Mouse (Mus musculus) erythroid progenitor cell, adult 5-6 weeks (primary cell): ENCODE results near the gene Cuta. TPM values are rescaled to one million over a fixed set of nuclear protein-coding genes. Genes with fewer than 3 reads are reported as not detected.

Experiments
- ATAC-seq: replicated peaks from 2 replicates; pipeline ENCODE4 v1.8.0; 2016; ENCODE audit warnings: moderate number of reproducible peaks, mild to moderate bottlenecking, moderate TSS enrichment, inconsistent platforms; ENCODE audit not compliant: poor library complexity, low FRiP score, severe bottlenecking
- total RNA-seq, 2 experiments: library from RNA; stranded (forward) in 1 of 2; stranded (reverse) in 1 of 2; fragments of 150-400 nt in 1 of 2; fragments of 186-747, 209-891 nt in 1 of 2; gene quantifications; 2 replicates each; pipeline versions ENCODE4 v1.2.3 to v1.2.4; 2015 to 2017; ENCODE audit warnings: low replicate concordance in 2 of 2

Gene Cuta
- total RNA-seq, 2 experiments from 2014 or later, result 9.3 to 54.9 TPM

DNA sequence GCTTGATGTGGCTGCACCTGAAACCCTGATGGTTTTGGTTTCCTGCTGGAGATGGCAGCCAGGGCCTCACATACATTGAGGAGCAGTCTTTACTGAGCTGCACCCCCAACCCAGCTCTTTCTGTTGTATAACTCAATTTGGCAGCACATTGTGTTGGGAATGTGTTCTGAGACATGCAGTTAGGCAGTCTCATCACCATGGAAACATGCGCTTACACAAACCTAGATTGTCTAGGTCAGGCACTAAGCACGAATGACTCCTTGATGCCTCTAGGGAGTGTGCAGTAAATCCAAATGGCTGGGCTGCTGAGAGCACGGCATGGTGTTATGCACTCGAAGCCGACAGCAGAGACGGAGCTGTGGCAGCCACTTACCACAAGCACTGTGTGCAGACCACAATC, 45.0 kb downstream of the Cuta start:
- no peak for ATAC-seq

DNA sequence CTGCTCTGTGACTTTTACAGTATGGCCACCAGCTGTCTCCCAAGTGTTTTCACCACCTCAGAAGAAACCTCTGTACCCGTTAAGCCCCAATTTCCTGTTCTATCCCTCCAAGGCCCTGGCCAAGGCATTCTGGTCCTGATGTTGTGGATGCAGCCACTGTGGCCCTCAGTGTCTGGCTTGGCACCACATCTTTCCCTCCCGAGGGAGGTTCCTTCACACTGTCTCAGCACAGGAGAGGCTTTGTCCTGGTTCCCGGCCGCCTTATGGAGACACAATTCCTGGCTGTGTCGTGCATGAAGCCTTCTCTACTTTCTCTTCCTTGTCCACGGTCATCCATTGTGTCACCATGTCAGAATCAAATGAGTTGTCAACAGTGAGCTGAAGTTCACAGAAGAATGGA, 45.9 kb downstream of the Cuta start:
- ATAC-seq, result no peak

DNA sequence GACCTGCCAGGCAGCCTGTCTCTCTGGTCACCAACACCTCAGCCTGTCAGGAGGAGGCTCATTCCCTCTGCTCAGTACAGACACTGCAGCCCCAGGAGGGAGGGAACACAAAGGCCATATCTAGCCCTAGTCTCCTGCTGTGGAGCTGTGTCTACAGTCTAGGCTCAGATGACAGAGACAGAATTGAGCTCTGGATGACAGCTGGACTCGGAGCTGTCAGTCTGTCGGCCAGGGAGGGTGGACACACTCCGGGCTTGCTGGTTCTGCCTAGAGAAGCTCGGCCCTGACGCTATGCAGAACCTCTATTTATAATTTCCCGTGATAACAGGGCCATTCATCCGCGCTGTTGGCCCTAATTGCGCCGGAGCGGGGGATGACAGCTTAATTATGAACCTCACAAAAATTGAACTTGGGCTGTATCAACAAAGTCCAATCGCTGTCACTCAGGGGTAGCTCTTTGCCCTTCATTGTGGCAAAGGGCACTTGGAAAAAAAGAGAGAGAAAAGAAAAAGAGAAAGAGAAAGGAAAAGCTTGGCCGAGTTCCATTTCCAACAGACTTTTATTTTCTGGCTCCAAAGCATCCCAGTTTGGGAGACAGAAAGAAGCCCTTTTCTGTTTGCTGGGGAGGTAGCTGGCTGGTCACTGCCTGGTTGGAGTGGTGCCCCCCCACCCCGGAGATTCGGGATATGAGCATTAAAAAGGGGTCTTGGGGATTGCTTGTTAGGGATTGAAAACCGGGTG, 46.6 kb downstream of the Cuta start:
- ATAC-seq, result no peak

- no peak for ATAC-seq
These were observed 51.4 kb downstream of the Cuta start for GRCm38 (mm10) chr17:26887926-26888325.

GRCm38 (mm10) chr17:26886047-26886749, 53.2 kb downstream of the Cuta start:
- peak; percentile 86 for ATAC-seq

- ATAC-seq, result peak; percentile 95
These were observed 54.1 kb downstream of the Cuta start for GRCm38 (mm10) chr17:26884995-26885926.

Other genes with a start within 250 kb of the Cuta start
- 9.6 and 17.7 TPM in 2 replicates for gene Crebrf, start 223.9 kb downstream of the Cuta start, total RNA-seq (2015; ENCODE audit: low replicate concordance)
- gene Crebrf, start 223.9 kb downstream of the Cuta start, total RNA-seq (2017; ENCODE audit: low replicate concordance), result 10.4 and 25.2 TPM in 2 replicates
- gene Bnip1, start 158.5 kb downstream of the Cuta start, total RNA-seq (2015; ENCODE audit: low replicate concordance), result 18.0 and 18.9 TPM in 2 replicates
- gene Bnip1, start 158.5 kb downstream of the Cuta start, total RNA-seq (2017; ENCODE audit: low replicate concordance), result 13.9 and 16.8 TPM in 2 replicates
- not detected in 2 replicates for gene Nkx2-5, start 94.6 kb downstream of the Cuta start, total RNA-seq (2015; ENCODE audit: low replicate concordance)
- gene Nkx2-5, start 94.6 kb downstream of the Cuta start, total RNA-seq (2017; ENCODE audit: low replicate concordance), result not detected in 2 replicates
- 34.8 and 41.4 TPM in 2 replicates for gene Kifc5b, start 22.5 kb downstream of the Cuta start, total RNA-seq (2015; ENCODE audit: low replicate concordance)
- 197 and 257 TPM in 2 replicates for gene Kifc5b, start 22.5 kb downstream of the Cuta start, total RNA-seq (2017; ENCODE audit: low replicate concordance)
- gene Phf1, start 6.5 kb downstream of the Cuta start, total RNA-seq (2015; ENCODE audit: low replicate concordance), result 23.1 and 29.6 TPM in 2 replicates
- gene Phf1, start 6.5 kb downstream of the Cuta start, total RNA-seq (2017; ENCODE audit: low replicate concordance), result 19.4 and 34.5 TPM in 2 replicates
- gene Syngap1, start 1.7 kb upstream of the Cuta start, total RNA-seq (2015; ENCODE audit: low replicate concordance), result 3.8 and 4.3 TPM in 2 replicates
- gene Syngap1, start 1.7 kb upstream of the Cuta start, total RNA-seq (2017; ENCODE audit: low replicate concordance), result 11.7 and 14.4 TPM in 2 replicates
- 1.4 TPM in 1 of 2 replicates, not detected in the other for gene Zbtb9, start 33.6 kb upstream of the Cuta start, total RNA-seq (2015; ENCODE audit: low replicate concordance)
- gene Zbtb9, start 33.6 kb upstream of the Cuta start, total RNA-seq (2017; ENCODE audit: low replicate concordance), result 7.1 and 8.1 TPM in 2 replicates
- gene Bak1, start 89.4 kb upstream of the Cuta start, total RNA-seq (2015; ENCODE audit: low replicate concordance), result 32.7 and 36.0 TPM in 2 replicates
- gene Bak1, start 89.4 kb upstream of the Cuta start, total RNA-seq (2017; ENCODE audit: low replicate concordance), result 11.4 and 12.5 TPM in 2 replicates
- gene Itpr3, start 117.7 kb upstream of the Cuta start, total RNA-seq (2015; ENCODE audit: low replicate concordance), result 1.3 and 9.0 TPM in 2 replicates
- 0.98 and 2.2 TPM in 2 replicates for gene Itpr3, start 117.7 kb upstream of the Cuta start, total RNA-seq (2017; ENCODE audit: low replicate concordance)
- 9.6 and 33.9 TPM in 2 replicates for gene Uqcc2, start 194.3 kb upstream of the Cuta start, total RNA-seq (2015; ENCODE audit: low replicate concordance)
- 4.2 and 39.0 TPM in 2 replicates for gene Uqcc2, start 194.3 kb upstream of the Cuta start, total RNA-seq (2017; ENCODE audit: low replicate concordance)
- not detected in 2 replicates for gene Ip6k3, start 228.2 kb upstream of the Cuta start, total RNA-seq (2015; ENCODE audit: low replicate concordance)
- not detected in 2 replicates for gene Ip6k3, start 228.2 kb upstream of the Cuta start, total RNA-seq (2017; ENCODE audit: low replicate concordance)